Mouse (Mus musculus) activated CD4-positive, CD25-positive, alpha-beta regulatory T cell, adult 4 months (primary cell): ENCODE measurements around the gene Camta2. TPM values are rescaled to one million over a fixed set of nuclear protein-coding genes. Genes with fewer than 3 reads are reported as not detected.

Source experiments
- polyA plus RNA-seq, 2 experiments: library from polyadenylated mRNA; unstranded; fragments of 100-300 nt; shearing (Covaris generic); gene quantifications; one replicate each; pipeline ENCODE4 v1.2.1; 2017

The Camta2 gene
- polyA plus RNA-seq, 2 experiments from 2014 or later = 11.3 to 14.0 TPM

Other genes with a start within 250 kb of the Camta2 start
- gene Med11, start 236.2 kb downstream of the Camta2 start, polyA plus RNA-seq = 10 to 100 TPM; 86.3 to 91.9 TPM
- gene Zmynd15, start 228.7 kb downstream of the Camta2 start, polyA plus RNA-seq = not detected
- gene Cxcl16, start 228.1 kb downstream of the Camta2 start, polyA plus RNA-seq = under 1 TPM in 1 of 2 experiments, not detected in 1; 0.36 TPM
- 1 to 10 TPM; 1.5 to 3.7 TPM for gene Tm4sf5, start 182.9 kb downstream of the Camta2 start, polyA plus RNA-seq
- not detected for gene Vmo1, start 173.5 kb downstream of the Camta2 start, polyA plus RNA-seq
- gene Gltpd2, start 168.9 kb downstream of the Camta2 start, polyA plus RNA-seq = not detected
- 100 to 1,000 TPM; 353 to 460 TPM for gene Psmb6, start 162.7 kb downstream of the Camta2 start, polyA plus RNA-seq
- gene Gm40193, start 155.2 kb downstream of the Camta2 start, polyA plus RNA-seq = not detected
- gene Pld2, start 148.0 kb downstream of the Camta2 start, polyA plus RNA-seq = 1 to 10 TPM; 1.2 to 1.8 TPM
- 1 to 10 TPM; 6.7 to 8.8 TPM for gene Mink1, start 125.2 kb downstream of the Camta2 start, polyA plus RNA-seq
- not detected for gene 4930544D05Rik, start 72.3 kb downstream of the Camta2 start, polyA plus RNA-seq
- 1 to 10 TPM; 1.3 to 1.4 TPM for gene Chrne, start 68.9 kb downstream of the Camta2 start, polyA plus RNA-seq
- under 1 TPM; 0.17 to 0.52 TPM for gene Gp1ba, start 49.0 kb downstream of the Camta2 start, polyA plus RNA-seq
- gene Rnf167, start 40.9 kb downstream of the Camta2 start, polyA plus RNA-seq = 100 to 1,000 TPM; 281 to 288 TPM
- gene Slc25a11, start 40.6 kb downstream of the Camta2 start, polyA plus RNA-seq = 100 to 1,000 TPM in 1 of 2 experiments, 10 to 100 TPM in 1; 80.4 to 124 TPM
- gene Pfn1, start 33.5 kb downstream of the Camta2 start, polyA plus RNA-seq = 1,000 to 10,000 TPM; 3,856 to 4,120 TPM
- 10 to 100 TPM; 20.9 to 21.4 TPM for gene Eno3, start 30.9 kb downstream of the Camta2 start, polyA plus RNA-seq
- 100 to 1,000 TPM; 126 to 150 TPM for gene Spag7, start 18.7 kb downstream of the Camta2 start, polyA plus RNA-seq
- under 1 TPM in 1 of 2 experiments, not detected in 1; 0.63 TPM for gene Inca1, start 12.1 kb upstream of the Camta2 start, polyA plus RNA-seq
- gene Kif1c, start 12.4 kb upstream of the Camta2 start, polyA plus RNA-seq = 1 to 10 TPM; 1.5 TPM
- 1 to 10 TPM; 3.9 to 5.4 TPM for gene Zfp3, start 76.1 kb upstream of the Camta2 start, polyA plus RNA-seq
- under 1 TPM in 1 of 2 experiments, not detected in 1; 0.64 TPM for gene Scimp, start 124.5 kb upstream of the Camta2 start, polyA plus RNA-seq
- 10 to 100 TPM in 1 of 2 experiments, 1 to 10 TPM in 1; 9.4 to 10.8 TPM for gene Rabep1, start 156.7 kb upstream of the Camta2 start, polyA plus RNA-seq